Mouse (Mus musculus) hindbrain, embryonic 11.5 days (tissue): ENCODE results near the gene Aadat. TPM values are rescaled to one million over a fixed set of nuclear protein-coding genes. Genes with fewer than 3 reads are reported as not detected.
A peak's percentile ranks its signal among the peaks of the same experiment; 100 is the strongest.
"Not testable (repeated sequence)": the region's sequence is repeated elsewhere in the genome, so short reads cannot be mapped to it uniquely, and the experiment has no call there.

Experiments used
- ATAC-seq: fragments of 200-750 bp; cut with Nextera tagmentation; 2 replicates; pipeline ENCODE4 v1.8.0; 2017; ENCODE audit warnings: mild to moderate bottlenecking, moderate TSS enrichment, moderate library complexity; ENCODE audit not compliant: low FRiP score
- DNase-seq: peaks from one replicate; pipeline ENCODE4 v3.0.0-alpha.2; 2015; ENCODE audit warnings: low spot score
- H3K27ac ChIP-seq: fragments of 300-500 bp; sonication (generic); 2 replicates; pipeline ENCODE4 v1.5.1; 2014; ENCODE audit warnings: mild to moderate bottlenecking, low read depth, low read length
- H3K27me3 ChIP-seq: fragments of 300-500 bp; sonication (generic); 2 replicates; pipeline ENCODE4 v1.6.1; 2014; ENCODE audit warnings: mild to moderate bottlenecking, low read length, moderate library complexity, mixed read lengths; ENCODE audit not compliant: control insufficient read depth, insufficient read depth
- H3K36me3 ChIP-seq: fragments of 300-500 bp; sonication (generic); 2 replicates; pipeline ENCODE4 v1.6.1; 2014; ENCODE audit warnings: mild to moderate bottlenecking, low read length, moderate library complexity, mixed read lengths; ENCODE audit not compliant: control insufficient read depth, insufficient read depth
- H3K4me1 ChIP-seq: fragments of 300-500 bp; sonication (generic); replicated peaks from 2 replicates; pipeline ENCODE4 v1.6.1; 2014; ENCODE audit warnings: low read length, mixed read lengths; ENCODE audit not compliant: control insufficient read depth, insufficient read depth
- H3K4me2 ChIP-seq: fragments of 300-500 bp; sonication (generic); replicated peaks from 2 replicates; pipeline ENCODE4 v1.6.1; 2014; ENCODE audit warnings: mild to moderate bottlenecking, low read depth, low read length
- H3K4me3 ChIP-seq: fragments of 300-500 bp; sonication (generic); 2 replicates; pipeline ENCODE4 v1.5.1; 2014; ENCODE audit warnings: low read depth, low read length
- H3K9ac ChIP-seq: fragments of 300-500 bp; sonication (generic); 2 replicates; pipeline ENCODE4 v1.6.1; 2014; ENCODE audit warnings: low read depth, low read length
- H3K9me3 ChIP-seq: fragments of 300-500 bp; sonication (generic); 2 replicates; pipeline ENCODE4 v1.6.1; 2016; ENCODE audit warnings: low read length; ENCODE audit not compliant: control insufficient read depth
- WGBS: fragments of 180-500 bp; shearing (Covaris S2); extraction: QIAGEN DNeasy Blood & Tissue Kit; methylation state at CpG from one replicate; pipeline ENCODE4 v1.1.7; 2014; 5-methylcytosine and 5-hydroxymethylcytosine counted together
- polyA plus RNA-seq: library from polyadenylated mRNA; unstranded; fragments of >200 nt; fragmentation: Nextera tagmentation; extraction: Ambion mirVana; gene quantifications from 2 replicates; pipeline ENCODE4 v1.2.1, GENCODE M21; 2014

The Aadat gene
- 0.94 and 1.2 TPM in 2 replicates for polyA plus RNA-seq

- Histone ChIP-seq H3K4me1 (0 out of 2 replicates have a peak, but pooled peaks cover 3% of the 10 kb centered on the region), H3K9ac (peak within 1 kb of the TSS; percentile 67), H3K27ac (no peak within 1 kb of the TSS), H3K27me3 (no peaks in the 10 kb centered on the region), H3K4me2 (peak within 1 kb of the TSS; percentile 89), H3K9me3 (no peaks in the 10 kb centered on the region), H3K4me3 (peak within 1 kb of the TSS; percentile 55), H3K36me3 (no peaks in the 10 kb centered on the region)
- 2% methylated on average over 25 of the region's 25 CpGs for WGBS
- peak; percentile 97 for ATAC-seq
- DNase-seq = peak; percentile 83
These were observed at the start of gene Aadat for GRCm38 (mm10) chr8:60505653-60506521. TSS of gene Aadat (plus strand) at chr8:60505932.

- no peak overlapping the region for H3K4me2 ChIP-seq
- 42% methylated on average over 15 of the region's 15 CpGs for WGBS
These were observed 38.9 kb upstream of the Aadat start for GRCm38 (mm10) chr8:60466686-60467335.

GRCm38 (mm10) chr8:60490147-60490546 lies 15.6 kb upstream of the Aadat start:
- Histone ChIP-seq H3K4me3 (no peak overlapping the region), H3K4me1 (no peaks in the 10 kb centered on the region), H3K27ac (no peak overlapping the region), H3K27me3 (no peaks in the 10 kb centered on the region), H3K9ac (no peak overlapping the region), H3K36me3 (no peaks in the 10 kb centered on the region), H3K4me2 (no peak overlapping the region), H3K9me3 (no peaks in the 10 kb centered on the region)
- WGBS = 83% methylated on average over 2 of the region's 2 CpGs
- ATAC-seq = no peak
- DNase-seq = no peak

More at GRCm38 (mm10) chr8:60466686-60467335, 38.9 kb upstream of the Aadat start:
- Histone ChIP-seq H3K36me3 (no peaks in the 10 kb centered on the region), H3K4me1 (no peaks in the 10 kb centered on the region), H3K9me3 (no peaks in the 10 kb centered on the region), H3K9ac (no peak overlapping the region), H3K4me3 (no peak overlapping the region), H3K27me3 (no peaks in the 10 kb centered on the region), H3K27ac (no peak overlapping the region)
- peak; percentile 74 for ATAC-seq
- DNase-seq = peak; percentile 80

GRCm38 (mm10) chr8:60491871-60492270 lies 13.9 kb upstream of the Aadat start:
- 94% methylated on average over 2 of the region's 2 CpGs for WGBS
- no peak for DNase-seq

GRCm38 (mm10) chr8:60492471-60492870 lies 13.3 kb upstream of the Aadat start:
- Histone ChIP-seq H3K27ac (no peak overlapping the region), H3K4me3 (no peak overlapping the region), H3K4me1 (no peaks in the 10 kb centered on the region), H3K9me3 (no peaks in the 10 kb centered on the region), H3K4me2 (no peak overlapping the region), H3K27me3 (no peaks in the 10 kb centered on the region), H3K36me3 (no peaks in the 10 kb centered on the region), H3K9ac (no peak overlapping the region)
- no peak for DNase-seq
- no peak for ATAC-seq
- WGBS = 83% methylated on average over 3 of the region's 3 CpGs

More at GRCm38 (mm10) chr8:60491871-60492270, 13.9 kb upstream of the Aadat start:
- no peak overlapping the region for H3K4me2 ChIP-seq
- H3K9me3 ChIP-seq = no peaks in the 10 kb centered on the region
- no peak overlapping the region for H3K4me3 ChIP-seq
- no peak for ATAC-seq
- no peaks in the 10 kb centered on the region for H3K27me3 ChIP-seq
- no peaks in the 10 kb centered on the region for H3K4me1 ChIP-seq
- no peak overlapping the region for H3K9ac ChIP-seq
- no peak overlapping the region for H3K27ac ChIP-seq
- H3K36me3 ChIP-seq = no peaks in the 10 kb centered on the region

GRCm38 (mm10) chr8:60494606-60495005 lies 11.1 kb upstream of the Aadat start:
- no peaks in the 10 kb centered on the region for H3K27me3 ChIP-seq
- WGBS = 88% methylated on average over 11 of the region's 11 CpGs
- no peaks in the 10 kb centered on the region for H3K4me1 ChIP-seq
- no peak overlapping the region for H3K9ac ChIP-seq
- no peak overlapping the region for H3K27ac ChIP-seq
- H3K4me3 ChIP-seq = no peak overlapping the region
- no peak for DNase-seq
- no peak for ATAC-seq
- no peaks in the 10 kb centered on the region for H3K36me3 ChIP-seq
- no peaks in the 10 kb centered on the region for H3K9me3 ChIP-seq
- H3K4me2 ChIP-seq = no peak overlapping the region

GRCm38 (mm10) chr8:60495046-60495445 lies 10.7 kb upstream of the Aadat start:
- not testable (repeated sequence) for DNase-seq, H3K27me3 ChIP-seq, ATAC-seq, H3K27ac ChIP-seq, H3K4me2 ChIP-seq, H3K9ac ChIP-seq, H3K9me3 ChIP-seq, H3K4me1 ChIP-seq, H3K4me3 ChIP-seq, H3K36me3 ChIP-seq
- 93% methylated on average over 2 of the region's 2 CpGs for WGBS

GRCm38 (mm10) chr8:60503098-60503497 lies 2.6 kb upstream of the Aadat start, which contains the start of gene Gm10283:
TSS of gene Gm10283 (minus strand) at chr8:60503198.
- DNase-seq = no peak
- Histone ChIP-seq H3K36me3 (no peaks in the 10 kb centered on the region), H3K27me3 (no peaks in the 10 kb centered on the region), H3K4me2 (no peak within 1 kb of the TSS), H3K9me3 (no peaks in the 10 kb centered on the region), H3K4me1 (0 out of 2 replicates have a peak, but pooled peaks cover 3% of the 10 kb centered on the region), H3K27ac (no peak within 1 kb of the TSS), H3K9ac (no peak within 1 kb of the TSS), H3K4me3 (no peak within 1 kb of the TSS)
- 71% methylated on average over 2 of the region's 2 CpGs for WGBS
- no peak for ATAC-seq
